Mouse (Mus musculus): ENCODE results near the gene Dusp1.

- TF ChIP-seq CTCF (IDR thresholded peaks at IDR 0.05; ENCODE audit: low read depth, low read length): no peak
- TF ChIP-seq POLR2A (IDR thresholded peaks at IDR 0.05; ENCODE audit: borderline replicate concordance, low read depth, low read length): no peak
These were observed 39.1 kb upstream of the Dusp1 start for GRCm38 (mm10) chr17:26600913-26601447.

Data from bone marrow macrophage, adult 2 months (primary cell).